Mouse (Mus musculus) heart, embryonic 11.5 days (tissue): ENCODE data around the gene Dnajc7. TPM values are rescaled to one million over a fixed set of nuclear protein-coding genes. Genes with fewer than 3 reads are reported as not detected.
"Not testable (repeated sequence)": the region's sequence is repeated elsewhere in the genome, so short reads cannot be mapped to it uniquely, and the experiment has no call there.

Experiments used
- ATAC-seq: fragments of 200-750 bp; cut with Nextera tagmentation; replicated peaks from 2 replicates; pipeline ENCODE4 v1.8.0; 2017; ENCODE audit warnings: moderate library complexity; ENCODE audit not compliant: insufficient number of reproducible peaks, low FRiP score, low TSS enrichment
- H3K27ac ChIP-seq: fragments of 300-500 bp; sonication (generic); 2 replicates; pipeline ENCODE4 v1.5.1; 2014; ENCODE audit warnings: mild to moderate bottlenecking, low read depth, low read length
- H3K27me3 ChIP-seq: fragments of 300-500 bp; sonication (generic); 2 replicates; pipeline ENCODE4 v1.6.1; 2014; ENCODE audit warnings: mild to moderate bottlenecking, low read length, mixed read lengths; ENCODE audit not compliant: control insufficient read depth, insufficient read depth
- H3K36me3 ChIP-seq: fragments of 300-500 bp; sonication (generic); 2 replicates; pipeline ENCODE4 v1.6.1; 2014; ENCODE audit warnings: mild to moderate bottlenecking, low read length, moderate library complexity, mixed read lengths; ENCODE audit not compliant: control insufficient read depth, insufficient read depth
- H3K4me1 ChIP-seq: fragments of 300-500 bp; sonication (generic); 2 replicates; pipeline ENCODE4 v1.6.1; 2014; ENCODE audit warnings: low read length; ENCODE audit not compliant: control insufficient read depth, insufficient read depth
- H3K4me2 ChIP-seq: fragments of 300-500 bp; sonication (generic); 2 replicates; pipeline ENCODE4 v1.6.1; 2014; ENCODE audit warnings: mild to moderate bottlenecking, moderate library complexity
- H3K4me3 ChIP-seq: fragments of 300-500 bp; sonication (generic); 2 replicates; pipeline ENCODE4 v1.5.1; 2014; ENCODE audit warnings: low read depth, low read length
- H3K9ac ChIP-seq: fragments of 300-500 bp; sonication (generic); 2 replicates; pipeline ENCODE4 v1.6.1; 2014; ENCODE audit warnings: mild to moderate bottlenecking, low read depth, low read length, moderate library complexity
- H3K9me3 ChIP-seq: fragments of 300-500 bp; sonication (generic); replicated peaks from 2 replicates; pipeline ENCODE4 v1.6.1; 2016; ENCODE audit warnings: low read length; ENCODE audit not compliant: control insufficient read depth
- WGBS: fragments of 180-500 bp; shearing (Covaris S2); extraction: QIAGEN DNeasy Blood & Tissue Kit; methylation state at CpG from one replicate; pipeline ENCODE4 v1.1.7; 2014; ENCODE audit not compliant: insufficient replicate concordance; 5-methylcytosine and 5-hydroxymethylcytosine counted together
- polyA plus RNA-seq: library from polyadenylated mRNA; unstranded; fragments of >200 nt; fragmentation: Nextera tagmentation; extraction: Ambion mirVana; gene quantifications from 2 replicates; pipeline ENCODE4 v1.2.1, GENCODE M21; 2014

Gene Dnajc7
- polyA plus RNA-seq, 1 experiment from 2014 or later = 69.4 TPM

GRCm38 (mm10) chr11:100623867-100624266, 3.9 kb upstream of the Dnajc7 start:
- no peaks in the 10 kb centered on the region for H3K27me3 ChIP-seq
- ATAC-seq = no peak
- 57% methylated on average over 5 of the region's 5 CpGs for WGBS
- H3K4me3 ChIP-seq = peak overlapping the region; percentile 85; the same call in 1 of the 2 replicates
- H3K36me3 ChIP-seq = peaks cover 11% of the 10 kb centered on the region; the same call in 1 of the 2 replicates
- H3K4me1 ChIP-seq = peaks cover 15% of the 10 kb centered on the region
- H3K4me2 ChIP-seq = peak overlapping the region; percentile 77
- no peak overlapping the region for H3K27ac ChIP-seq
- no peaks in the 10 kb centered on the region for H3K9me3 ChIP-seq
- peak overlapping the region; percentile 43; the same call in 1 of the 2 replicates for H3K9ac ChIP-seq

- 1% methylated on average over 24 of the region's 24 CpGs for WGBS
- peak; percentile 77 for ATAC-seq
These were observed 2.7 kb upstream of the Dnajc7 start for GRCm38 (mm10) chr11:100622714-100623113.

GRCm38 (mm10) chr11:100619485-100619975, 438 bp downstream of the Dnajc7 start:
- Histone ChIP-seq H3K27me3 (no peaks in the 10 kb centered on the region), H3K9ac (peak overlapping the region; percentile 93), H3K4me3 (peak overlapping the region; percentile 90), H3K4me1 (peaks cover 25% of the 10 kb centered on the region), H3K9me3 (no peaks in the 10 kb centered on the region), H3K4me2 (peak overlapping the region; percentile 88), H3K36me3 (no peaks in the 10 kb centered on the region), H3K27ac (peak overlapping the region; percentile 94)
- under 1% methylated on average over 40 of the region's 40 CpGs for WGBS
- peak; percentile 91 for ATAC-seq

More at GRCm38 (mm10) chr11:100622714-100623113, 2.7 kb upstream of the Dnajc7 start:
- Histone ChIP-seq H3K9me3 (no peaks in the 10 kb centered on the region), H3K27ac (peak overlapping the region; percentile 83), H3K36me3 (peaks cover 11% of the 10 kb centered on the region; the same call in 1 of the 2 replicates), H3K9ac (peak overlapping the region; percentile 89), H3K27me3 (no peaks in the 10 kb centered on the region), H3K4me1 (peaks cover 19% of the 10 kb centered on the region), H3K4me3 (peak overlapping the region; percentile 85), H3K4me2 (peak overlapping the region; percentile 77)

GRCm38 (mm10) chr11:100618761-100619484, 1.0 kb downstream of the Dnajc7 start, which contains the start of gene Nkiras2:
TSS of gene Nkiras2 (plus strand) at chr11:100619244.
- no peaks in the 10 kb centered on the region for H3K9me3 ChIP-seq
- peak; percentile 60 for ATAC-seq
- no peaks in the 10 kb centered on the region for H3K36me3 ChIP-seq
- no peaks in the 10 kb centered on the region for H3K27me3 ChIP-seq
- H3K4me3 ChIP-seq = peak within 1 kb of the TSS; percentile 90
- H3K4me2 ChIP-seq = peak within 1 kb of the TSS; percentile 88
- under 1% methylated on average over 34 of the region's 36 CpGs for WGBS
- peaks cover 23% of the 10 kb centered on the region for H3K4me1 ChIP-seq
- peak within 1 kb of the TSS; percentile 93 for H3K9ac ChIP-seq
- H3K27ac ChIP-seq = peak within 1 kb of the TSS; percentile 94

GRCm38 (mm10) chr11:100617480-100617879, 2.5 kb downstream of the Dnajc7 start:
- H3K27ac ChIP-seq = no peak overlapping the region
- H3K9me3 ChIP-seq = no peaks in the 10 kb centered on the region
- H3K27me3 ChIP-seq = no peaks in the 10 kb centered on the region
- H3K9ac ChIP-seq = no peak overlapping the region
- no peak for ATAC-seq
- WGBS = 80% methylated on average over 4 of the region's 4 CpGs
- 0 out of 2 replicates have a peak overlapping the region, but pooled peaks have one; percentile 90 for H3K4me3 ChIP-seq
- peak overlapping the region; percentile 88 for H3K4me2 ChIP-seq
- peaks cover 19% of the 10 kb centered on the region for H3K4me1 ChIP-seq
- H3K36me3 ChIP-seq = no peaks in the 10 kb centered on the region

GRCm38 (mm10) chr11:100616836-100617235, 3.1 kb downstream of the Dnajc7 start:
- H3K4me3 ChIP-seq, H3K36me3 ChIP-seq, ATAC-seq, H3K9me3 ChIP-seq, H3K27me3 ChIP-seq, H3K27ac ChIP-seq, H3K4me2 ChIP-seq, H3K9ac ChIP-seq: not testable (repeated sequence)
- H3K4me1 ChIP-seq = peaks cover 22% of the 10 kb centered on the region
- 90% methylated on average over 7 of the region's 7 CpGs for WGBS

GRCm38 (mm10) chr11:100616332-100616731, 3.6 kb downstream of the Dnajc7 start:
- 88% methylated on average over 5 of the region's 5 CpGs for WGBS
- H3K9me3 ChIP-seq = no peaks in the 10 kb centered on the region
- no peaks in the 10 kb centered on the region for H3K36me3 ChIP-seq
- no peak overlapping the region for H3K27ac ChIP-seq
- no peak overlapping the region for H3K9ac ChIP-seq
- ATAC-seq = no peak
- peaks cover 22% of the 10 kb centered on the region for H3K4me1 ChIP-seq
- H3K4me3 ChIP-seq = no peak overlapping the region
- no peak overlapping the region for H3K4me2 ChIP-seq
- no peaks in the 10 kb centered on the region for H3K27me3 ChIP-seq

- Histone ChIP-seq H3K36me3 (no peaks in the 10 kb centered on the region), H3K27ac (no peak overlapping the region), H3K9me3 (no peaks in the 10 kb centered on the region), H3K4me1 (peaks cover 24% of the 10 kb centered on the region), H3K9ac (no peak overlapping the region), H3K4me2 (no peak overlapping the region), H3K4me3 (no peak overlapping the region), H3K27me3 (no peaks in the 10 kb centered on the region)
- no peak for ATAC-seq
- WGBS = 84% methylated on average over 3 of the region's 3 CpGs
These were observed 6.7 kb downstream of the Dnajc7 start for GRCm38 (mm10) chr11:100613241-100613640.
